31 mouse cellular contexts compared by ENCODE assay signal in genomic region chr16:16272978-16273377, GRCm38 (mm10). TPM values are rescaled to one million over a fixed set of nuclear protein-coding genes. Genes with fewer than 3 reads are reported as not detected.
A peak's percentile ranks its signal among the peaks of the same experiment; 100 is the strongest.
DNase-seq lines count a peak whose midpoint lies in the region; ATAC-seq and TF ChIP-seq lines count a peak whose summit lies in the region.
"Had no signal": no experiment of that assay in that cellular context is flagged by ENCODE, and none has a peak within 500 bp of the region (broad histone marks: within the 10 kb centered on the region; RNA-seq: fewer than 3 reads in every experiment).

No protein-coding gene starts in this region.

- H3K4me2 ChIP-seq in forebrain, embryonic 12.5 days: no peak overlapping the region
- no peak overlapping the region for H3K4me2 ChIP-seq in midbrain, embryonic 16.5 days (ENCODE audit: low read length)
- no peak overlapping the region for H3K4me2 ChIP-seq in midbrain, postnatal 0 days (ENCODE audit: low read depth, low read length, poor library complexity, severe bottlenecking)
- H3K4me2 ChIP-seq in forebrain, postnatal 0 days (ENCODE audit: low read depth): no peak overlapping the region
- H3K4me2 ChIP-seq: embryonic facial prominence, embryonic 13.5 days; heart, embryonic 11.5 days; hindbrain, embryonic 15.5 days; kidney, embryonic 15.5 days; limb, embryonic 12.5 days; lung, embryonic 15.5 days; midbrain, embryonic 11.5 days had no signal

- H3K9ac ChIP-seq in forebrain, embryonic 12.5 days: no peak overlapping the region
- H3K9ac ChIP-seq in midbrain, embryonic 16.5 days (ENCODE audit: low read depth, low read length): no peak overlapping the region
- no peak overlapping the region for H3K9ac ChIP-seq in midbrain, postnatal 0 days (replicated peaks; ENCODE audit: low read length, poor library complexity, severe bottlenecking)
- no peak overlapping the region for H3K9ac ChIP-seq in forebrain, postnatal 0 days
- H3K9ac ChIP-seq: embryonic facial prominence, embryonic 13.5 days; hindbrain, embryonic 15.5 days; kidney, embryonic 15.5 days; limb, embryonic 12.5 days; lung, embryonic 15.5 days had no signal

- WGBS in forebrain, embryonic 12.5 days: 31% methylated on average over 3 of the region's 3 CpGs
- WGBS in forebrain, embryonic 10.5 days: 69% methylated on average over 3 of the region's 3 CpGs
- WGBS in midbrain, embryonic 16.5 days: 23% methylated on average over 3 of the region's 3 CpGs
- 24% methylated on average over 3 of the region's 3 CpGs for WGBS in midbrain, postnatal 0 days
- 11% methylated on average over 3 of the region's 3 CpGs for WGBS in forebrain, postnatal 0 days

- no peaks in the 10 kb centered on the region for H3K9me3 ChIP-seq in forebrain, embryonic 12.5 days
- no peaks in the 10 kb centered on the region for H3K9me3 ChIP-seq in forebrain, embryonic 10.5 days
- H3K9me3 ChIP-seq in midbrain, embryonic 16.5 days (replicated peaks; ENCODE audit: control insufficient read depth, low read length, poor library complexity, severe bottlenecking): no peaks in the 10 kb centered on the region
- no peaks in the 10 kb centered on the region for H3K9me3 ChIP-seq in midbrain, postnatal 0 days (ENCODE audit: low read length)
- H3K9me3 ChIP-seq in forebrain, postnatal 0 days (ENCODE audit: low read length): no peaks in the 10 kb centered on the region
- H3K9me3 ChIP-seq: embryonic facial prominence, embryonic 13.5 days; hindbrain, embryonic 10.5 days; hindbrain, embryonic 15.5 days; kidney, embryonic 15.5 days; limb, embryonic 12.5 days; lung, embryonic 15.5 days had no signal

- TF ChIP-seq CTCF in midbrain, postnatal 0 days (IDR thresholded peaks at IDR 0.05): no peak
- no peak for TF ChIP-seq CTCF in forebrain, postnatal 0 days (IDR thresholded peaks at IDR 0.05; ENCODE audit: low read depth)

- H3K4me3 ChIP-seq in forebrain, embryonic 12.5 days (replicated peaks): no peak overlapping the region
- no peak overlapping the region for H3K4me3 ChIP-seq in forebrain, embryonic 10.5 days
- H3K4me3 ChIP-seq in midbrain, embryonic 16.5 days (ENCODE audit: low read depth, low read length): no peak overlapping the region
- H3K4me3 ChIP-seq in midbrain, postnatal 0 days (ENCODE audit: low read depth, low read length): no peak overlapping the region
- H3K4me3 ChIP-seq in forebrain, postnatal 0 days (ENCODE audit: low read depth, low read length): no peak overlapping the region
- H3K4me3 ChIP-seq: embryonic facial prominence, embryonic 13.5 days; hindbrain, embryonic 10.5 days; hindbrain, embryonic 15.5 days; kidney, embryonic 15.5 days; limb, embryonic 12.5 days; lung, embryonic 15.5 days had no signal

- H3K4me1 ChIP-seq in forebrain, embryonic 12.5 days: peaks cover 8% of the 10 kb centered on the region
- peaks cover 12% of the 10 kb centered on the region for H3K4me1 ChIP-seq in forebrain, embryonic 10.5 days
- no peaks in the 10 kb centered on the region for H3K4me1 ChIP-seq in midbrain, embryonic 16.5 days (ENCODE audit: control insufficient read depth, insufficient read depth, low read length)
- H3K4me1 ChIP-seq in midbrain, postnatal 0 days (ENCODE audit: insufficient read depth, low read length): no peaks in the 10 kb centered on the region
- H3K4me1 ChIP-seq in forebrain, postnatal 0 days (ENCODE audit: insufficient read depth): no peaks in the 10 kb centered on the region
- H3K4me1 ChIP-seq: embryonic facial prominence, embryonic 13.5 days; hindbrain, embryonic 10.5 days; hindbrain, embryonic 15.5 days; kidney, embryonic 15.5 days; limb, embryonic 12.5 days; lung, embryonic 15.5 days had no signal

- no peak overlapping the region for H3K27ac ChIP-seq in forebrain, embryonic 12.5 days
- H3K27ac ChIP-seq in forebrain, embryonic 10.5 days: no peak overlapping the region
- H3K27ac ChIP-seq in midbrain, embryonic 16.5 days (ENCODE audit: low read length): 0 out of 2 replicates have a peak overlapping the region, but pooled peaks have one; percentile 13
- H3K27ac ChIP-seq in midbrain, postnatal 0 days (ENCODE audit: low read depth, low read length): no peak overlapping the region
- no peak overlapping the region for H3K27ac ChIP-seq in forebrain, postnatal 0 days (ENCODE audit: low read depth, low read length)
- H3K27ac ChIP-seq: embryonic facial prominence, embryonic 13.5 days; hindbrain, embryonic 10.5 days; hindbrain, embryonic 15.5 days; kidney, embryonic 15.5 days; limb, embryonic 12.5 days; lung, embryonic 15.5 days had no signal

- no peak for DNase-seq in forebrain, embryonic 10.5 days (ENCODE audit: extremely low spot score, low spot score)
- no peak for DNase-seq in midbrain, postnatal 0 days (ENCODE audit: low spot score)
- DNase-seq in ZHBTc4 (ENCODE audit: low read depth, low spot score): peak; percentile 9
- peak; percentile 3 for DNase-seq in forebrain, postnatal 0 days
- no peak for DNase-seq in left cerebral cortex, adult 8-10 months (ENCODE audit: low spot score in 2 of 2)
- no peak for DNase-seq in spleen, adult 18-20 months
- DNase-seq: adrenal gland, postnatal 10 days; cerebellum, adult 11 months; cerebellum, adult 9-10 months; cerebellum, postnatal 36 days; gastrocnemius, postnatal 25 days; heart, adult 18-20 months; heart, postnatal 14 days; kidney, adult 11 months; kidney, postnatal 25 days; right cerebral cortex, adult 18-20 months; thymus, adult 2 months; thymus, postnatal 36 days had no signal

- no peaks in the 10 kb centered on the region for H3K36me3 ChIP-seq in forebrain, embryonic 12.5 days (replicated peaks)
- H3K36me3 ChIP-seq in forebrain, embryonic 10.5 days (replicated peaks): no peaks in the 10 kb centered on the region
- H3K36me3 ChIP-seq in midbrain, embryonic 16.5 days (ENCODE audit: control insufficient read depth, insufficient read depth, low read length): no peaks in the 10 kb centered on the region
- H3K36me3 ChIP-seq in midbrain, postnatal 0 days (ENCODE audit: insufficient read depth, low read length): no peaks in the 10 kb centered on the region
- H3K36me3 ChIP-seq in forebrain, postnatal 0 days (ENCODE audit: insufficient read depth): no peaks in the 10 kb centered on the region
- H3K36me3 ChIP-seq: embryonic facial prominence, embryonic 13.5 days; hindbrain, embryonic 10.5 days; hindbrain, embryonic 15.5 days; kidney, embryonic 15.5 days; limb, embryonic 12.5 days; lung, embryonic 15.5 days had no signal

- ATAC-seq in forebrain, embryonic 12.5 days (ENCODE audit: low FRiP score): peak; percentile 49; the same call in 1 of the 2 replicates
- no peak for ATAC-seq in midbrain, embryonic 16.5 days
- no peak for ATAC-seq in midbrain, postnatal 0 days (ENCODE audit: low FRiP score)
- ATAC-seq in forebrain, postnatal 0 days: peak; percentile 29; the same call in 1 of the 2 replicates
- ATAC-seq: activated CD4-positive, CD25-positive, alpha-beta regulatory T cell, adult 4 months; CD4-positive, CD25-positive, alpha-beta regulatory T cell, adult 4 months; inflammation-experienced regulatory T-cells, adult 6 months had no signal

- no peaks in the 10 kb centered on the region for H3K27me3 ChIP-seq in forebrain, embryonic 12.5 days
- no peaks in the 10 kb centered on the region for H3K27me3 ChIP-seq in forebrain, embryonic 10.5 days (ENCODE audit: poor library complexity, severe bottlenecking)
- no peaks in the 10 kb centered on the region for H3K27me3 ChIP-seq in midbrain, embryonic 16.5 days (ENCODE audit: control insufficient read depth, insufficient read depth, low read depth, low read length)
- no peaks in the 10 kb centered on the region for H3K27me3 ChIP-seq in midbrain, postnatal 0 days (ENCODE audit: insufficient read depth, low read length)
- H3K27me3 ChIP-seq in forebrain, postnatal 0 days (ENCODE audit: insufficient read depth, low read length): no peaks in the 10 kb centered on the region
- H3K27me3 ChIP-seq: embryonic facial prominence, embryonic 13.5 days; hindbrain, embryonic 15.5 days; kidney, embryonic 15.5 days; limb, embryonic 12.5 days; lung, embryonic 15.5 days had no signal

RNA-seq across cellular contexts. Expression of gene Yars2, which starts 29.8 kb away (rescaled TPM):
- 38.6 and 42.3 TPM in 2 replicates for polyA plus RNA-seq in forebrain, embryonic 12.5 days (2016; fragmentation: Nextera tagmentation; extraction: Ambion mirVana)
- 47.8 and 49.5 TPM in 2 replicates for polyA plus RNA-seq in forebrain, embryonic 10.5 days (2016; fragmentation: Nextera tagmentation; extraction: Ambion mirVana)
- 25.8 and 26.4 TPM in 2 replicates for polyA plus RNA-seq in midbrain, embryonic 16.5 days (2015; fragmentation: Nextera tagmentation; extraction: Ambion mirVana)
- 30.5 and 34.7 TPM in 2 replicates for total RNA-seq in midbrain, postnatal 0 days (2014; rRNA removed)
- 25.4 and 26.7 TPM in 2 replicates for polyA plus RNA-seq in midbrain, postnatal 0 days (2015; fragmentation: Nextera tagmentation; extraction: Ambion mirVana)
- total RNA-seq in forebrain, postnatal 0 days (2014; rRNA removed): 33.1 and 34.5 TPM in 2 replicates
- polyA plus RNA-seq in forebrain, postnatal 0 days (2015; fragmentation: Nextera tagmentation; extraction: Ambion mirVana): 26.3 and 28.1 TPM in 2 replicates
- 10 to 100 TPM; 19.1 to 23.4 (median 21.6) TPM for total RNA-seq in left cerebral cortex, adult 8-10 months (2022)

RNA-seq across cellular contexts. Expression of gene Pkp2, which starts 59.9 kb away (rescaled TPM):
- 2.4 and 2.9 TPM in 2 replicates for polyA plus RNA-seq in forebrain, embryonic 12.5 days (2016; fragmentation: Nextera tagmentation; extraction: Ambion mirVana)
- polyA plus RNA-seq in forebrain, embryonic 10.5 days (2016; fragmentation: Nextera tagmentation; extraction: Ambion mirVana): 6.4 and 8.2 TPM in 2 replicates
- polyA plus RNA-seq in midbrain, embryonic 16.5 days (2015; fragmentation: Nextera tagmentation; extraction: Ambion mirVana): 0.85 and 1.3 TPM in 2 replicates
- total RNA-seq in midbrain, postnatal 0 days (2014; rRNA removed): 1.9 and 2.9 TPM in 2 replicates
- polyA plus RNA-seq in midbrain, postnatal 0 days (2015; fragmentation: Nextera tagmentation; extraction: Ambion mirVana): 0.94 and 1.2 TPM in 2 replicates
- total RNA-seq in forebrain, postnatal 0 days (2014; rRNA removed): 1.7 and 1.8 TPM in 2 replicates
- polyA plus RNA-seq in forebrain, postnatal 0 days (2015; fragmentation: Nextera tagmentation; extraction: Ambion mirVana): 0.53 and 0.84 TPM in 2 replicates
- 1 to 10 TPM; 5.6 to 6.4 (median 6.0) TPM for total RNA-seq in left cerebral cortex, adult 8-10 months (2022)
- polyA plus RNA-seq: inflammation-experienced regulatory T-cells, adult 6 months had no signal

Comparison
In these comparisons a context has a peak if more than half of its experiments do, and no peak if none do; other contexts are left out.
1. DNase-seq: peak in ZHBTc4 (single experiment) and forebrain, postnatal 0 days (single experiment); none in forebrain, embryonic 10.5 days (single experiment), midbrain, postnatal 0 days (single experiment), left cerebral cortex, adult 8-10 months (0 of 2) and spleen, adult 18-20 months (0 of 2).
2. ATAC-seq: peak in forebrain, embryonic 12.5 days (single experiment) and forebrain, postnatal 0 days (single experiment); none in midbrain, embryonic 16.5 days (single experiment) and midbrain, postnatal 0 days (single experiment).